Mouse (Mus musculus) intestine, embryonic 14.5 days (tissue): Measurements from ENCODE around the gene Abl1. TPM values are rescaled to one million over a fixed set of nuclear protein-coding genes. Genes with fewer than 3 reads are reported as not detected.

Experiments
- ATAC-seq: fragments of 200-750 bp; cut with Nextera tagmentation; replicated peaks from 2 replicates; pipeline ENCODE4 v1.8.0; 2017; ENCODE audit warnings: low read depth, moderate number of reproducible peaks, moderate TSS enrichment, moderate library complexity; ENCODE audit not compliant: low FRiP score, low TSS enrichment
- DNase-seq: peaks from one replicate; pipeline ENCODE4 v3.0.0-alpha.2; 2018; ENCODE audit warnings: low spot score
- H3K27ac ChIP-seq: fragments of 300-500 bp; sonication (generic); 2 replicates; pipeline ENCODE4 v1.5.1; 2014; ENCODE audit warnings: low read depth, mild to moderate bottlenecking, control low read depth
- H3K27me3 ChIP-seq: fragments of 300-500 bp; sonication (generic); replicated peaks from 2 replicates; pipeline ENCODE4 v1.6.1; 2014; ENCODE audit warnings: low read length, control low read depth; ENCODE audit not compliant: control insufficient read depth, insufficient read depth
- H3K36me3 ChIP-seq: fragments of 300-500 bp; sonication (generic); 2 replicates; pipeline ENCODE4 v1.6.1; 2014; ENCODE audit warnings: low read length, control low read depth; ENCODE audit not compliant: control insufficient read depth, insufficient read depth
- H3K4me1 ChIP-seq: fragments of 300-500 bp; sonication (generic); replicated peaks from 2 replicates; pipeline ENCODE4 v1.6.1; 2014; ENCODE audit warnings: low read length, control low read depth, mixed read lengths; ENCODE audit not compliant: control insufficient read depth, insufficient read depth
- H3K4me2 ChIP-seq: fragments of 300-500 bp; sonication (generic); 2 replicates; pipeline ENCODE4 v1.6.1; 2014; ENCODE audit warnings: low read length
- H3K4me3 ChIP-seq: fragments of 300-500 bp; sonication (generic); 2 replicates; pipeline ENCODE4 v1.5.1; 2014; ENCODE audit warnings: low read depth, low read length, control low read depth, mixed read lengths
- H3K9ac ChIP-seq: fragments of 300-500 bp; sonication (generic); 2 replicates; pipeline ENCODE4 v1.6.1; 2014; ENCODE audit warnings: mild to moderate bottlenecking, low read length
- H3K9me3 ChIP-seq: fragments of 300-500 bp; sonication (generic); 2 replicates; pipeline ENCODE4 v1.6.1; 2016; ENCODE audit warnings: low read length, control low read depth; ENCODE audit not compliant: control insufficient read depth
- WGBS: fragments of 180-500 bp; shearing (Covaris S2); extraction: QIAGEN DNeasy Blood & Tissue Kit; methylation state at CpG from one replicate; pipeline ENCODE4 v1.1.7; 2014; 5-methylcytosine and 5-hydroxymethylcytosine counted together
- polyA plus RNA-seq: library from polyadenylated mRNA; unstranded; fragments of >200 nt; fragmentation: Nextera tagmentation; extraction: Ambion mirVana; gene quantifications from 2 replicates; pipeline ENCODE4 v1.2.1, GENCODE M21; 2014

Gene Abl1
- polyA plus RNA-seq, 1 experiment from 2014 or later, result 48.1 TPM

DNA sequence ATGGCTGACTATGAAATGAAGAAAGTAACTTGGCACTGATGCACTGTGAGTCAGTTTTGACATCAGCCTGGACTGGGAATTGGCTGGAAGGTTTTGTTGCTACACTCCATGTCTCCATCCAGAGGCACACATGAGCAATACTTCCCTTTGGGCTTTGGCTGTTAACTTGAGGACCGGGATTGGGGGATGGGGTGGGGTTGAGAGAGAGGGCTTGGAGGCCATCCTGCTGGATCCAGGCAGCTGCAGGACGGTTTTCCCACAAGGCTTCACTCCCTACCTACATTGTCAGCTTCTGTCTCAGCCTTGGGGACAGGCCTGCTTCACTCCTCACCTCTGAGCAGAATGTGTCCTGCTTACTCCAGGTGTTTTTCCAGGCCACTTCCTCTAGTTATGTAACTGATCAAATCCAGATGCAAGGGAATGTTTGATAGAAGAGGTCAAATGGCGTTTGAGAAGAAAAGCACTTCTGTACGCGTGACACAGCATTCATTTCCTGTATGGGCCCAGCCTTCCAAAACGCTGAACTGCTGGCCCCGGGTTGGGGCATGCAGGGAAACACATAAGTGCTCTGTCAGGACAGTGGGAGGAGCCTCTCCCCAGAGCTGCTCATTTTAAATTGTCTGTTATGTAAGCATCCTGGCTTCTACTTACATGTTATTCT, 82.7 kb downstream of the Abl1 start:
- H3K9ac ChIP-seq, result no peak overlapping the region
- H3K27me3 ChIP-seq, result no peaks in the 10 kb centered on the region
- peak overlapping the region; percentile 88 for H3K27ac ChIP-seq
- H3K9me3 ChIP-seq, result no peaks in the 10 kb centered on the region
- peak; percentile 70; the same call in 1 of the 2 replicates for ATAC-seq
- 11% methylated on average over 7 of the region's 7 CpGs for WGBS
- no peak overlapping the region for H3K4me3 ChIP-seq
- H3K4me1 ChIP-seq, result peaks cover 59% of the 10 kb centered on the region
- H3K4me2 ChIP-seq, result peak overlapping the region; percentile 7; the same call in 1 of the 2 replicates
- peak; percentile 63 for DNase-seq
- H3K36me3 ChIP-seq, result no peaks in the 10 kb centered on the region

DNA sequence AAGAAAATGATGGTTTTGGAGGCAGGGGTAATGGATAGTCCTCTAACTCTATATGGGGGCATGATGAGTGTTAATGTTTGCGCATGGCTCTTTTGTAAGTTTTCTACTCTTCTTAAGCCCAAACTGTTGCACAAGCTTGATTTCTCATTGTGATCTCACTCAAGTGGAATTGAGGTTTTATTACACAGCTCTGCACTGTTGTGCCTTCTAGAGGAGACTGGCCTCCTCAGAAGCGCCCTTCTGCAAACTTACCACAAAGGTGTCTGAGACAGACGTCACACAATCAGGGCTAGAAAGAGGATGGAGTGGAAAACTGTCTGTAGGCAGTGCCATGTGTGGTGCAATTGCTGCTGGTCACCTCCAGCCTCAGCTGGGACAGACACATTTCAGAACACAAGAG, 88.3 kb downstream of the Abl1 start:
- Histone ChIP-seq H3K27ac (no peak overlapping the region), H3K9me3 (no peaks in the 10 kb centered on the region), H3K9ac (no peak overlapping the region), H3K4me2 (no peak overlapping the region), H3K36me3 (peaks cover 41% of the 10 kb centered on the region), H3K4me1 (peaks cover 15% of the 10 kb centered on the region), H3K4me3 (no peak overlapping the region), H3K27me3 (no peaks in the 10 kb centered on the region)
- DNase-seq, result no peak
- 98% methylated on average over 3 of the region's 3 CpGs for WGBS
- ATAC-seq, result no peak

DNA sequence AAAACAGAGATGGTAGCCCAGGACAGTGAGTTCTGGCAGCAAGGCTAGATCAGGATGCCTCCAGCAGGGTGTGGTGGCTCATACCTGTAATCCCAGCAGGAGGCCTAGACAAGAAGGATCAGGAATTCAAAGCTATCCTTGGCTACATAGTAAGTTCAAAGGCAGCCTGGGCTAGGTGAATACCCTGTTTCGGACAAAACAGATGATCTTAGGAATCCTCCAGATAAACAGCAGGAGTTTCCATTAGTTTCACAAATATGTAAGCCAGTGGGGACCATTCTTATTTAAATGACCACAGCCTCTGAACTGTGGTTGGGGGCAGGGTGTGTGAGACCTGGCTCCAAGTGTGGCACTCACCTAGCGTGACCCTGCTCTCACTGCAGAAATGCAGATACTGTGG, 91.1 kb downstream of the Abl1 start:
- Histone ChIP-seq H3K36me3 (peaks cover 68% of the 10 kb centered on the region), H3K27me3 (no peaks in the 10 kb centered on the region), H3K4me1 (no peaks in the 10 kb centered on the region), H3K4me2 (no peak overlapping the region), H3K9ac (no peak overlapping the region), H3K4me3 (no peak overlapping the region), H3K9me3 (no peaks in the 10 kb centered on the region), H3K27ac (no peak overlapping the region)
- WGBS, result 81% methylated on average over 2 of the region's 2 CpGs
- no peak for DNase-seq
- ATAC-seq, result no peak

DNA sequence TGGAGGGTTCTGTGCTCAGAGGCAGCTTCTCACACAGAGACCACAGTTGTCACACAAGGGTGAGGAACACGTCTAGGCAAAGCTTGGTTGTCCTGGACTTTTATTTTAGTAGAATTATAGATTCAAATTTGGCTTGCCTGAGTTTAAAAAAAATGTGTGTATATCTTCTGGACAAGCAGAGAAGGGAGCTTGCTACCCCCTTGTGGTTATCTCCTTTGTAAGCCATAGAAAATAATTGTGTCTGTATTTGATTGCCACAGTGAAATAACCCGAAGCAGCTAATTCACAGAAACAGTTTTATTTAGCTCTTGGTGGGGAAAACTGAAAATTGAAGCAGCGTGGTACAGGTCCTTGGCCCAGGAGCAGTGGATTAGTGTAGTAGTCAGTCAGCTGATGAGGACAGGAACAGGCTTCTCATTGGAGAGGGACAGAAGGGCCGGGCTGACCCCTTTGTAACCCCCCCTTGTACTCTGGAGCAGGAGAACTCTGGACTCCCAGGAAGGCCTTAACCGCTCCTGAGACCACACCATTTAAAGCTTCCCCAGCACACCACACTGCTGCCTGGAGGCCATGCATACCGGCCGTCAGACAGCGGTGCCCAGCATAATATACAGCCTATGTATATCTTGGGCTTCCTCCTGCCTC, 94.9 kb downstream of the Abl1 start:
- no peak overlapping the region for H3K4me2 ChIP-seq
- WGBS, result 67% methylated on average over 8 of the region's 8 CpGs
- no peaks in the 10 kb centered on the region for H3K27me3 ChIP-seq
- H3K9me3 ChIP-seq, result no peaks in the 10 kb centered on the region
- H3K36me3 ChIP-seq, result peaks cover 97% of the 10 kb centered on the region
- DNase-seq (no peak), ATAC-seq (no peak)
- no peak overlapping the region for H3K9ac ChIP-seq
- no peak overlapping the region for H3K4me3 ChIP-seq
- H3K27ac ChIP-seq, result no peak overlapping the region
- H3K4me1 ChIP-seq, result no peaks in the 10 kb centered on the region

GRCm38 (mm10) chr2:31785074-31785473, 96.9 kb downstream of the Abl1 start:
- Histone ChIP-seq H3K4me1 (no peaks in the 10 kb centered on the region), H3K4me2 (no peak overlapping the region), H3K27ac (no peak overlapping the region), H3K4me3 (no peak overlapping the region), H3K9ac (no peak overlapping the region), H3K36me3 (peaks cover 97% of the 10 kb centered on the region), H3K9me3 (no peaks in the 10 kb centered on the region), H3K27me3 (no peaks in the 10 kb centered on the region)
- DNase-seq (peak; percentile 83), ATAC-seq (peak; percentile 51; the same call in 1 of the 2 replicates)
- whole genome bisulfite sequencing, result 36% methylated on average over 9 of the region's 9 CpGs

- Histone ChIP-seq H3K9me3 (no peaks in the 10 kb centered on the region), H3K27me3 (no peaks in the 10 kb centered on the region), H3K4me2 (no peak overlapping the region), H3K36me3 (peaks cover 97% of the 10 kb centered on the region), H3K27ac (no peak overlapping the region), H3K9ac (no peak overlapping the region), H3K4me1 (no peaks in the 10 kb centered on the region), H3K4me3 (no peak overlapping the region)
- ATAC-seq (no peak; the same call in 1 of the 2 replicates), DNase-seq (peak; percentile 93)
- WGBS, result 19% methylated on average over 7 of the region's 7 CpGs
Observed at GRCm38 (mm10) chr2:31787029-31787428, 98.9 kb downstream of the Abl1 start.

- 83% methylated on average over 3 of the region's 3 CpGs for WGBS
- no peaks in the 10 kb centered on the region for H3K27me3 ChIP-seq
- H3K9me3 ChIP-seq, result no peaks in the 10 kb centered on the region
- H3K36me3 ChIP-seq, result peaks cover 98% of the 10 kb centered on the region
- H3K4me2 ChIP-seq, result no peak overlapping the region
- no peaks in the 10 kb centered on the region for H3K4me1 ChIP-seq
- DNase-seq (no peak), ATAC-seq (no peak)
- no peak overlapping the region for H3K4me3 ChIP-seq
- H3K27ac ChIP-seq, result no peak overlapping the region
- no peak overlapping the region for H3K9ac ChIP-seq
Observed at GRCm38 (mm10) chr2:31788227-31788626, 100.1 kb downstream of the Abl1 start.

DNA sequence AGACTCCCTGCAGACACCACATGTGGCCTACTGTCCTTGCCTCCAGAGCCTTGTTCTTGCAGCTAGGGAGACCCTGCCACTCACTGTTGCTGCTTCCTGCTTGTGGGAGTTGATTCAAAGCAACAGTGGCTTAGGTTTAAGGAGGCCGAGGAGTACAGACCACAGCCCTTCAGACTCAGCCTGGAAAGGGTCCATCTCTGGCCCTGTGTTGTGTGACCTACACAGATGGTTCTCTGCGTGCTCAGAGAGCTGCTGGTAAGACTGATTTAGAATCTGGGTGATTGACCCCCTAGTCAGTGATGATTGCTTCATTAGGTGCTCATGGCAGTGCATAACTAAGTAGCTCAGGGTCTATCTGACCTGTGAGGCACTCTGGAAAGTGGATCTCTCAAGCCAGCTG, 101.0 kb downstream of the Abl1 start:
- no peak overlapping the region for H3K9ac ChIP-seq
- H3K36me3 ChIP-seq, result peaks cover 97% of the 10 kb centered on the region
- no peak overlapping the region for H3K27ac ChIP-seq
- ATAC-seq, result no peak
- WGBS, result 93% methylated on average over 2 of the region's 2 CpGs
- no peaks in the 10 kb centered on the region for H3K27me3 ChIP-seq
- H3K9me3 ChIP-seq, result no peaks in the 10 kb centered on the region
- DNase-seq, result no peak
- no peak overlapping the region for H3K4me3 ChIP-seq
- no peaks in the 10 kb centered on the region for H3K4me1 ChIP-seq
- no peak overlapping the region for H3K4me2 ChIP-seq
